Mouse (Mus musculus) forebrain, embryonic 10.5 days (tissue): Measurements from ENCODE around the gene Lck. TPM values are rescaled to one million over a fixed set of nuclear protein-coding genes. Genes with fewer than 3 reads are reported as not detected.
A peak's percentile ranks its signal among the peaks of the same experiment; 100 is the strongest.
"Not testable (repeated sequence)": the region's sequence is repeated elsewhere in the genome, so short reads cannot be mapped to it uniquely, and the experiment has no call there.

Source experiments
- DNase-seq: peaks from one replicate; pipeline ENCODE4 v3.0.0-alpha.2; 2017; ENCODE audit warnings: low spot score; ENCODE audit errors: extremely low spot score
- H3K27ac ChIP-seq: fragments of 300-500 bp; sonication (generic); 2 replicates; pipeline ENCODE4 v1.5.1; 2016; ENCODE audit warnings: mild to moderate bottlenecking
- H3K27me3 ChIP-seq: fragments of 300-500 bp; sonication (generic); 2 replicates; pipeline ENCODE4 v1.6.1; 2016; ENCODE audit warnings: mild to moderate bottlenecking; ENCODE audit not compliant: poor library complexity, severe bottlenecking
- H3K36me3 ChIP-seq: fragments of 300-500 bp; sonication (generic); replicated peaks from 2 replicates; pipeline ENCODE4 v1.6.1; 2016; ENCODE audit warnings: mild to moderate bottlenecking, moderate library complexity
- H3K4me1 ChIP-seq: fragments of 300-500 bp; sonication (generic); 2 replicates; pipeline ENCODE4 v1.6.1; 2016
- H3K4me3 ChIP-seq: fragments of 300-500 bp; sonication (generic); 2 replicates; pipeline ENCODE4 v1.5.1; 2016; ENCODE audit warnings: mild to moderate bottlenecking, moderate library complexity
- H3K9me3 ChIP-seq: fragments of 300-500 bp; sonication (generic); 2 replicates; pipeline ENCODE4 v1.6.1; 2016; ENCODE audit warnings: mild to moderate bottlenecking, moderate library complexity
- WGBS: fragments of 180-500 bp; shearing (Covaris S2); methylation state at CpG from one replicate; pipeline ENCODE4 v1.1.7; 2016; 5-methylcytosine and 5-hydroxymethylcytosine counted together
- polyA plus RNA-seq: library from polyadenylated mRNA; unstranded; fragments of >200 nt; fragmentation: Nextera tagmentation; extraction: Ambion mirVana; gene quantifications from 2 replicates; pipeline ENCODE4 v1.2.1, GENCODE M21; 2016

Lck gene
- polyA plus RNA-seq, 1 experiment from 2014 or later: 15.7 TPM

DNA sequence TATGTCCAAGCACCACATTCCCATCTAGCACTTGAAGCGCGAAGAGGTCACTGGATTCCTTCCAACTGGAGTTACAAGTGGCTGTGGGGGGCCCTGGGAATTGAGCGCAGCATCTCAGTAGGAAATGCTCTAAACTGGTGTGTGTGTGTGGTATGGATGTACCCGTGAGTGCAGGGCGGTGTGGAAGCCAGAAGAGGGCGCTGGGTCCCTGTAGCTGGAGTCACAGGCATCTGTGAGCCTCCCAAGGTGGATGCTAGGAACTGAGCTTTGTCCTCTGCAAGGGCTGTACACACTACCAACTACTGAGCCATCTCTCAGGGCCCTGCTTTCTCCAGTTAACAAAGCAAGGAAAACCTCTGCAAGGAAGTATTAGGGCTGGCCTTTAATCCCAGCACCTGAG is 33.4 kb downstream of the Lck start:
- DNase-seq: no peak
- 97% methylated on average over 6 of the region's 6 CpGs for WGBS
- H3K27me3 ChIP-seq: no peaks in the 10 kb centered on the region
- H3K27ac ChIP-seq: no peak overlapping the region
- H3K4me1 ChIP-seq: peaks cover 22% of the 10 kb centered on the region
- H3K4me3 ChIP-seq: no peak overlapping the region
- no peaks in the 10 kb centered on the region for H3K9me3 ChIP-seq
- peaks cover 59% of the 10 kb centered on the region for H3K36me3 ChIP-seq

DNA sequence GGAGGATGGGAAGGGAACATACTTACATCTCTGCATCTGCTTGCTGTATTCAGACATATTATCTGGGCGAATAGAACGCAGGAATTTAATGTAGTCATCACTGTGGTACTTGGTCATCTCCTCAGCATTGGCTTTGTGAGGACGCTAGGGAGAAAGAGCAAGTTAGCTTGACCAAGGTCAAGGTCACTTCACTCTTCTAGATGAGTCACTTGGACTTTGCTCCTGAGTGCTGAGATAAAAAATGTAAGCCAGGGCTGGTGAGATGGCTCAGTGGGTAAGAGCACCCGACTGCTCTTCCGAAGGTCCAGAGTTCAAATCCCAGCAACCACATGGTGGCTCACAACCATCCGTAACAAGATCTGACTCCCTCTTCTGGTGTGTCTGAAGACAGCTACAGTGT is 44.5 kb downstream of the Lck start:
- H3K4me3 ChIP-seq, H3K4me1 ChIP-seq, H3K27ac ChIP-seq, H3K9me3 ChIP-seq, H3K27me3 ChIP-seq, DNase-seq: not testable (repeated sequence)
- H3K36me3 ChIP-seq: peaks cover 99% of the 10 kb centered on the region
- 96% methylated on average over 6 of the region's 6 CpGs for WGBS

DNA sequence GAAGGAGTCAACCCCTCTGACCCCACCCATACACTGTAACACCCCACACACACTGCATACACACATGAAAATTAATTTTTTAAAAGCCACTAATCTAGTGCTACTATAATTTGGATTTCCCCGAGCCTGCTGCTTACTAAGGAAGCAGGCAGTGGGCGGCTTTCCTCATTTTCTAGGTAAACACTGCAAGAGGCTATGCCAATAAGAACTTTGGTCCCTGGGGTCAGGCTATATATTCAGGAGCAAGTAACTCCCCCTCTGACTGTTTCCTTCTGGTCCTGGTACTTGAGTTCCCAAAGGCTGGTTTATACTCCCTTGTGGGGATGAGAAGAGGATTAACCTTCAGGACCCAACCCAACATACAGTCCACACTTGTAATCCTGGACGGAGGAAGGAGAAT is 47.6 kb downstream of the Lck start:
- Histone ChIP-seq H3K36me3 (peaks cover 99% of the 10 kb centered on the region), H3K4me3 (no peak overlapping the region), H3K27ac (no peak overlapping the region), H3K27me3 (no peaks in the 10 kb centered on the region), H3K4me1 (no peaks in the 10 kb centered on the region), H3K9me3 (no peaks in the 10 kb centered on the region)
- no peak for DNase-seq
- WGBS: 90% methylated on average over 3 of the region's 3 CpGs

DNA sequence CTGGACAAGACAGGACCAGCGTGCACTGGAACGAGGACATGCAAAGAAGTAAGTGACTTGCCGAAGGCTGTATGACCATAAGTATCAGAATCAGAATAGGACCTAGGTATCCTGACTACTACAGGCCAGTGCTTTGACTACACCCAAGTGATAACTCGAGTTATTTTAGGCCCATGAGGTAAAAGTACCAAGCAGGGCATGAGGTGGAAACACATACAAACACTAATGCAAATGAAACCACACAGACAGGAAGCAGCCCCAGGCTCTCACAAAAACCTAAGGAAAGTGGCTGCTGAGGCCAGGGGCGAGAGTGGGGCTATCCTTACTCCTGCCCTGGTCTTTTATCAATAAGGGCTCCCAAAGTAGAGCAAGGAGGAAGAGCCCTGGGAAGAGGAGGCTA is 48.1 kb downstream of the Lck start:
- WGBS: 92% methylated on average over 5 of the region's 5 CpGs
- Histone ChIP-seq H3K27me3 (no peaks in the 10 kb centered on the region), H3K36me3 (peaks cover 99% of the 10 kb centered on the region), H3K4me1 (no peaks in the 10 kb centered on the region), H3K9me3 (no peaks in the 10 kb centered on the region), H3K4me3 (no peak overlapping the region), H3K27ac (no peak overlapping the region)
- no peak for DNase-seq

DNA sequence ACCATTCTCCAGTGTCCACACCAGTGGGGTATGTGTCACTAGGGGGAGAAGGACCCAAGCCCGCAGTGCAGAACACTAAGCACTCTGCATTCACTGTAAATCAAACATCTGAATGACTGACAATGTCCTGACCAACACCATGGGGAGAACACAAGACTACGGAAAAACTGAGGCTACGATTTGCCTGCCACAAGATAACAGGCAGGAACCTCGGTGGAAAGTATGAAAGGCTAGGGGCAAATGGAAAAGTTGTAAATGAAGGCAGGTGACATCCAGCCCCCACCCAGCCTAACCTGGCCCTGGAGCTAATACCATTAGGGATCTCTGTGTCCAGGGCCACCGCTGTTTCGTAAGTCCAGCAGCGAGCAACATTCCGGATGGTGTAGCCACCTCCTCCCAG is 54.9 kb downstream of the Lck start:
- Histone ChIP-seq H3K9me3 (no peaks in the 10 kb centered on the region), H3K27ac (no peak overlapping the region), H3K4me3 (no peak overlapping the region), H3K4me1 (peaks cover 23% of the 10 kb centered on the region), H3K27me3 (no peaks in the 10 kb centered on the region), H3K36me3 (peaks cover 92% of the 10 kb centered on the region)
- no peak for DNase-seq
- WGBS: 94% methylated on average over 8 of the region's 8 CpGs

DNA sequence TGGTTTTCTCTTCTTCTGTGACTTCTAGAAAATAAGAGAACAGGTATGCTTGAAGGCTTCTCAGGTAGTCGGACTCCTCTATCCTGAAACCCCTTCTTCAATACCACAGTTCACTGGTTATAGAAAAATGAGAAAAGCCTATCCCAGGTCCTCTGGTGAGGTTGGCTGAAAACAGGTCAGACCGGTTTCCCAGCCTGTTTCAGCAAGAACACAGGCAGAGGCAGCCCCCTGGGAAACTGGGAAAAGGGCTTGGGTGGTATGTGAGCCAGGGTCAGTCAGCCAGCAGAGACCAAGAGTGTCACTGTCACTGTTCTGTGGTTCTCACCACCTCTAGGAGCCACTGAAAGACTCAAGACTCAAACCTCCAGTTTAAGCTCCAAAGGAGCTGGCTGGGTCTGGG is 56.5 kb downstream of the Lck start:
- no peak for DNase-seq
- WGBS: 59% methylated on average over 2 of the region's 2 CpGs
- Histone ChIP-seq H3K4me3 (no peak overlapping the region), H3K27me3 (no peaks in the 10 kb centered on the region), H3K36me3 (peaks cover 76% of the 10 kb centered on the region), H3K27ac (no peak overlapping the region), H3K4me1 (peaks cover 39% of the 10 kb centered on the region), H3K9me3 (no peaks in the 10 kb centered on the region)

DNA sequence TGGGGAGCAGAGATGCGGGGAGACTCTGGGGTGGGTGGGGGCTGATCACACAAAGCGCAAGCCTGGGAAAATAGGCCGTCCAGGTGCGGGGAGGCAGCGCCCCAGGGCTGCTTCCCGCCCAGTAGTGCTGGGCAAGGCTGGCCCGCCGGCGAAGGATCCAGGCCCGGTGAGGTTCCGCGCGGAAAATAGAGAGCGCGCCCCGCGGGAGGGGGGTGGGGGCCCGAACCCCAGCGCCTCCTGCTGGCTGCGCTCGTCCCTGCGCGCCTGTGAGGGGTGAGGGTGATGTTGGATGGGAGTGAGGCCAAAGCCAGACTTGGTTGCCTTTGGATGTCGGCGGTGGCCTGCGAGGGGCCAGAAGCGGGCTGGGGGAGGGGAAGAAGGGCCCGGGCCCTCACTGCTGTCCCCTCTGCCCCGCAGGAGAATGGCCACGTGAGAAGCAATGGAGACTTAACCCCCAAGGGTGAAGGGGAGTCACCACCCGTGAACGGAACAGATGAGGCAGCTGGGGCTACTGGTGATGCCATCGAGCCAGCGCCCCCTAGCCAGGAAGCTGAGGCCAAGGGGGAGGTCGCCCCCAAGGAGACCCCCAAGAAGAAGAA is 59.0 kb downstream of the Lck start:
- peak overlapping the region; percentile 100 for H3K27ac ChIP-seq
- H3K4me1 ChIP-seq: peaks cover 60% of the 10 kb centered on the region
- under 1% methylated on average over 35 of the region's 35 CpGs for WGBS
- peak overlapping the region; percentile 100 for H3K4me3 ChIP-seq
- no peaks in the 10 kb centered on the region for H3K9me3 ChIP-seq
- peaks cover 51% of the 10 kb centered on the region for H3K36me3 ChIP-seq
- no peaks in the 10 kb centered on the region for H3K27me3 ChIP-seq
- peak; percentile 76 for DNase-seq

DNA sequence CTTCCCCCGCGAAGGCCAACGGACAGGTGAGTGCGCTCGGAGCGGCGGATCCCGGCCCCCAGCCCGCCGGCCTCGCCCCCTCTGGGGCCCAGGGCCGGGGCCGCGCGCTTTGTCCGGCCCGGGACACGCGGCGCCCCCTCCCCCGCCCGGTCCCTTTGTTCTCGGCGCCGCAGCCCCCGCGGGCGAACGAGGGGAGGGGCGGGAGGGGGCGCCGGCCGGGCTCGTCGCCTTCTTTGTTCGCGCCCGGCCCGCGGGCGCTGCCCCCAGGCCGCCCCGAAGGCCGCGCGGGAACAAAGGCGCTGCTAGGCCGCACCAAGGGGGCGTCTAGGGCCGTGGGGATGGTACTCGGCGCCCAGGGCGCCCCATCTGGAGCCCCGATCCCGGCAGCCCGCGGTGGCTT is 59.5 kb downstream of the Lck start:
- H3K9me3 ChIP-seq: no peaks in the 10 kb centered on the region
- no peaks in the 10 kb centered on the region for H3K27me3 ChIP-seq
- H3K4me3 ChIP-seq: peak overlapping the region; percentile 100
- under 1% methylated on average over 36 of the region's 57 CpGs for WGBS
- peak overlapping the region; percentile 100 for H3K27ac ChIP-seq
- DNase-seq: no peak
- peaks cover 47% of the 10 kb centered on the region for H3K36me3 ChIP-seq
- peaks cover 65% of the 10 kb centered on the region for H3K4me1 ChIP-seq

DNA sequence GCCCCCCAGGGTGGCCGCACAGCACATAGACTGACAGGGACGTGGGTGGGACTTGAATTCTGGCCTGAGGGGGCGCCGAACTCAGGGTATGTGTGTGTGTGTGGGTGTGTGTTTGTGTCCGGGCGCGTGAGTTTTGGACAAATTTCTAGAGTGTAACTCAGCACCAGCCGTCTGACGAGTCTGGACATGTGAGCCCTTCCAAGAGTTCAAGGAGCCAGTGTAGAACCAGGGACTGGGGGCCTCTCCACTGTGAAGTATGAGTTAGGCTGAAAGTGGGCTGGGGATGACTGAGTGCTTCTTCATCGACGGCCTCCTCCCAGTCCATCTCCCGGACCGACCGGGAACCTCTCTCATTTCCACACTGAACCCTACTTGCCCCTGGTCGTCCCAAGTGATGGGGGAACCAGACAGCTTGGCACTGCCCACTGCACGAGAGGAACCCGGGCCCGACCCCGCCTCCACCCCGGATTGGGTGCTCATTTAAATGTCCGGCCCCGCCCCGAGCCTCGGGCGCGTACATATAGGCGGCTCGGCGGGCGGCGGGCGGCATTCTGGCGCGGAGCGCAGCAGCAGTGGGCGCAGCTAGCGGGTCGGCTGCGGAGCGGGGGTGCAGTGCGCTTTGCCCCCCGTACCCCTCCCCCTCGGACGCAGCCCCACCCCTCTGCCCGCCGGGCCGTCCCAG is 60.2 kb downstream of the Lck start, which contains the start of gene Marcksl1:
Gene Marcksl1 (plus strand): TSS at position 496 of the 682 bp plus-strand sequence.
- Histone ChIP-seq H3K9me3 (no peaks in the 10 kb centered on the region), H3K36me3 (peaks cover 40% of the 10 kb centered on the region), H3K27me3 (no peaks in the 10 kb centered on the region), H3K27ac (peak within 1 kb of the TSS; percentile 100), H3K4me1 (peaks cover 67% of the 10 kb centered on the region), H3K4me3 (peak within 1 kb of the TSS; percentile 100)
- 6% methylated on average over 47 of the region's 47 CpGs for WGBS
- peak; percentile 92 for DNase-seq

DNA sequence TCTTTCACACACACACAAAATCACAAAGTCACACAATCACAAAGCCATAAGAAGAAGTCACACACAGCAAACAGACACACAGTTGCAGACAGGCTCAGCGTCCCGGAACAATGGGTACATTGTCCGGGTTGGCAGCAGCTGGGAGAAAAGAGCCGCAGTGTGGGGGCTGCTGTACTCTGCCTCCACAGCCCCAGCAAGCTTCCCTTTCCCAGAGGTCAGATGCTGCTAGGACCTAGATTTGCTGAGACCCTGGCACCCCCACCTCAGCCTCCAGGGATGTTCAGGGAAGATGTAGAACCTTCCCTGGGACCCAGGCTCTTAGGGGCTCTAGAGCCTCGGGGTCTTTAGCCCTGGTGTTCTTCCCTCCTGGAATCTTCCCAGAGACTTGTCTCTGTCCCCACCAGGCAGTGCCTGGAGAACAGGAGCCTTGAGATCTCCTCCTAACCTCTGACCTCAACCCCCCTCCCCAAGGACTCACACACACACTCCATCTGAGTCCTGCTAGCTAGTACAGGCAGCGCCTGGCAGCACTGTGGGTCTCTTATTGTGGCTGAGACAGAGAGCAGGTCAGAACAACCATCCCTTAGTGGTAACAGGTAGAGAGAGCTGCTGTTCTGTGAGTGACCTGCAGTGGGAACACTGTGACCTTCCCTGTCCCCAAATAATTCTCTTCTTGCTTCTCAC is 61.9 kb downstream of the Lck start:
- Histone ChIP-seq H3K4me1 (peaks cover 62% of the 10 kb centered on the region), H3K27ac (peak overlapping the region; percentile 79), H3K27me3 (no peaks in the 10 kb centered on the region), H3K36me3 (peaks cover 24% of the 10 kb centered on the region), H3K4me3 (peak overlapping the region; percentile 7; the same call in 1 of the 2 replicates), H3K9me3 (no peaks in the 10 kb centered on the region)
- 19% methylated on average over 6 of the region's 6 CpGs for WGBS
- no peak for DNase-seq

DNA sequence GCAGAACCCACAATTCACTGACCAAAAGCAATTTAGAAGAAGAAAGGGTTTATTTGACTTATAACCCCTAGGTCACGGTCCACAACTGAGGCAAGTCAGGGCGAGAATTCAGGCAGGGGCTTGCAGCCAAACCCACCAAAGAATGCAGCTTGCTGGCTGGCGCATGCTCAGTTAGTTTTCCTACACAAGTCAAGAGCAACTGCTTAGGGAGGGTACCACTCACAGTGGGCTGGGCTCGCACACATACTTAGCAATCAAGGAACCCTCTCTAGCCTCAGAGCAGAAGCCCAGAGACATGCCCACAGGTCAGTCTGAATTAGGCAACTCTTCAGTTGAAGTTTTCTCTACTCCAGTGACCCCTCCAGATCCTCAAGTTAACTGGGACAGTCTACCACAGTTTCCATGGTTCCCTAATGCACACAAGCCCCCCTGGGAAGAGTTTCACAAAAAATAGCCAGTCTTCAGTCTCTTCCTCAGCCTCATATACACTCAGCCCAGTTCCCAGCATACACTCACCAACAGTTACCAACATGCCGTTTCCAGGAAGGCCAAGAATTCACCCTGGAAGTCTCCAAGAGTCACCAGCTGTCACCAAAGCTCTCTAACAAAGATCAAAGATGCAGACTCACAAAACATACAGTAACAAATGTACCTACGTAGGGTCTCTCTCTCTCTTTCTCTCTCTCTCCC is 62.6 kb downstream of the Lck start:
- no peak for DNase-seq
- Histone ChIP-seq H3K9me3 (no peaks in the 10 kb centered on the region), H3K4me3 (peak overlapping the region; percentile 7; the same call in 1 of the 2 replicates), H3K27ac (peak overlapping the region; percentile 79), H3K36me3 (peaks cover 17% of the 10 kb centered on the region), H3K4me1 (peaks cover 56% of the 10 kb centered on the region), H3K27me3 (no peaks in the 10 kb centered on the region)
- 46% methylated on average over 6 of the region's 6 CpGs for WGBS

DNA sequence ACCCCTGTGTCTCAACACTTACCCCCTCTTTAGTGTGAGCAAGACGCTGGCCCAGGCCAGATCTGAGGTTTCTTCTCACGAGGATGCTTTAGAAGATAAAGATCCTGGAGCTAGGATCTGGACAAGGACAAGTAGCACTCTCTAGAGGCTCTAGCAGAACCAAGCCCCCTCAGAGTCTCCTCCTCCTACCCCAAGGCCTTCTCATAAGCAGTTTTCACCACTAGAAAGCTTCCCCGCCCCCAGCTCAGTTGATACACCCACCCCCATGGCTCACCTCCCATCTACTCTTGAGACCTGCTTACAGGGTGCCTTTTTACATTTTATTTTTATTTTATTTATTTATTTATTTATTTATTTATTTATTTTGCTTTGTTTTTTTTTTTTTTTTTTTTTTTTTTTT is 63.8 kb downstream of the Lck start:
- Histone ChIP-seq H3K27ac (0 out of 2 replicates have a peak overlapping the region, but pooled peaks have one; percentile 25), H3K4me1 (peaks cover 46% of the 10 kb centered on the region), H3K36me3 (peaks cover 5% of the 10 kb centered on the region), H3K27me3 (no peaks in the 10 kb centered on the region), H3K4me3 (no peak overlapping the region), H3K9me3 (no peaks in the 10 kb centered on the region)
- 58% methylated on average over 3 of the region's 3 CpGs for WGBS
- DNase-seq: no peak
